Mouse (Mus musculus): ENCODE results near the gene Fabp7. TPM values are rescaled to one million over a fixed set of nuclear protein-coding genes. Genes with fewer than 3 reads are reported as not detected.

The Fabp7 gene
- polyA plus RNA-seq, 1 experiment from 2014 or later: 14.3 TPM

DNA sequence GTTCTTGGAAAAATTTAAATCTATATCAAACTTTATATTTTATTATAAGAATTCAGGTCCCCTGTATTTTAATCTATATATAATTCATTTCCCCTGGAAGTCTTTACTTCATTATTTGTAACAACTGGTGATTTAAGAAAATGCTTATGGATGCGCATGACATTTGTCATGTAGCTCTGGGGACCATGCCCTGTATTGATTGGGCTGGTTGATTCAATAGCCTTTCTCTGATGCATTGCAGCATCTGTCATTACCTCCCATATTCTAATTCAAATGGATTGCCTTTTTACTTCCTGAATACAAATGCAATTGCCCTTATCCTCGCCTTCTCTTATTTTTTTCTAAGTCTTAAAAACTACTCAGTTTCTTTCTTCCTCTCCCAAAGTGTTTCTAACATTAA is 29.6 kb downstream of the Fabp7 start:
- Histone ChIP-seq H3K27ac (no peak overlapping the region), H3K4me1 (no peaks in the 10 kb centered on the region), H3K36me3 (0 out of 2 replicates have a peak, but pooled peaks cover 3% of the 10 kb centered on the region), H3K4me3 (replicated peaks) (no peak overlapping the region), H3K9ac (no peak overlapping the region), H3K27me3 (no peaks in the 10 kb centered on the region), H3K9me3 (replicated peaks) (no peaks in the 10 kb centered on the region), H3K4me2 (no peak overlapping the region)
- no peak for ATAC-seq (replicated peaks; ENCODE audit: low FRiP score)
- WGBS: 81% methylated on average over 2 of the region's 2 CpGs

DNA sequence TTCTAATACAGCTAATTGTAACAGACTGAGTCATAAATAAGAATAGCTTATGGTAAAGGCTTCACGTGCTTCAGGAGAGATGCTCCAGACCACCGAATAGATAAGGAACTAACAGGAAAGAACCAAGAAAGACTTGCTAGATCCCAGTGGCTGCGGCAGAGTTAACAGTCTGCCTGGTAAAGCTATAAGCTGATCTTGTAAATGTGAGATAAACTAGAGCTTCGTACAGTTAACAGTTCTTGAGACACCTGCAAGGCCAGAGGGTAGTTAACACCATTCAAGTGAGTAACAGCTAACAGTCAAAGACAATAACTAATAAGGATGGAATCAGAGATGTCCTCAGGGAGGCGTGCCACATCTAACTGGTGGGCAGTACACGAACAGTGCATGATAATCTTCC is 31.2 kb downstream of the Fabp7 start:
- H3K36me3 ChIP-seq: no peaks in the 10 kb centered on the region
- no peak for ATAC-seq (replicated peaks; ENCODE audit: low FRiP score)
- H3K27ac ChIP-seq: no peak overlapping the region
- H3K4me3 ChIP-seq (replicated peaks): no peak overlapping the region
- 80% methylated on average over 6 of the region's 6 CpGs for WGBS
- H3K27me3 ChIP-seq: no peaks in the 10 kb centered on the region
- no peak overlapping the region for H3K4me2 ChIP-seq
- no peaks in the 10 kb centered on the region for H3K4me1 ChIP-seq
- H3K9me3 ChIP-seq (replicated peaks): no peaks in the 10 kb centered on the region
- no peak overlapping the region for H3K9ac ChIP-seq

DNA sequence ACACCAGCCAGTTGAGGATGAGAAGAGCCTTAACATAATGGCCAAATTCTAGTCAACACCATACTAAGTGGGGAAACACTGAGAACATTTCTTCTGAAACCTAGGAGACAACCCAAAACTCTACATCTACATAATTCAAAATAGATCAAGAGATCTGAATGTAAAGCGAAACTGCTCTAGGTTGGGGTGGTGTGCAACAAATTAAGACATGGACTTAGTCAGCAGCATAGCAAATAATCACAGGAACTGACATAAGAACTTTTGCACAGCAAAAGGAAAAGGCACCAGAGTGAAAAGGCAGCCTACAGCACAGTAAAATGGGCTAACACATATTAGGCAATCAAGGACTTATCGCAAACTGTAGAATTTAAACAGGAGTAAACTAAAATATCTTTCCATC is 34.5 kb downstream of the Fabp7 start:
- Histone ChIP-seq H3K27me3 (no peaks in the 10 kb centered on the region), H3K4me1 (no peaks in the 10 kb centered on the region), H3K27ac (no peak overlapping the region), H3K4me3 (replicated peaks) (no peak overlapping the region), H3K36me3 (no peaks in the 10 kb centered on the region), H3K9me3 (replicated peaks) (no peaks in the 10 kb centered on the region), H3K9ac (no peak overlapping the region), H3K4me2 (no peak overlapping the region)
- WGBS: 90% methylated on average over 2 of the region's 2 CpGs
- ATAC-seq (replicated peaks; ENCODE audit: low FRiP score): no peak

DNA sequence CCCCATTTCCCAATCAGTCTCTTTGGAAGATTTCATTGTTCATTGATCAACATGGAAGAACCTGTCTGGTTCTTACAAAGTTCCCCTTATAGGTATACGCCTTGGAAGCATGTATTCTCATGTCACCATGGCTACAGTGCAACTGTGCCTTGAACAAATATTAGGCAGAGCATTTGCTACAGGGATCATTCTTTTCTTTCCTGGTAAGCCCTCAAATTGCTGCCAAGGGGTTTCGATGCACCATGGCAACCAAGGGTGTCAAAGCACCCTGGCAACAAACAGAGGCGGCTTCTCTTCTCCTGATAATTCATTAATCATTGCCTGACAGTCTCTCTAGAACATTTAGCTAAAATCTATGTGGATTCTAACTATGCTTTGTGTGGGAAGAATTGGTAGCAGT is 37.8 kb downstream of the Fabp7 start:
- Histone ChIP-seq H3K9me3 (replicated peaks) (no peaks in the 10 kb centered on the region), H3K36me3 (no peaks in the 10 kb centered on the region), H3K9ac (no peak overlapping the region), H3K4me3 (replicated peaks) (no peak overlapping the region), H3K27me3 (no peaks in the 10 kb centered on the region), H3K4me1 (no peaks in the 10 kb centered on the region), H3K4me2 (no peak overlapping the region), H3K27ac (no peak overlapping the region)
- no peak for ATAC-seq (replicated peaks; ENCODE audit: low FRiP score)
- 38% methylated on average over 3 of the region's 3 CpGs for WGBS

DNA sequence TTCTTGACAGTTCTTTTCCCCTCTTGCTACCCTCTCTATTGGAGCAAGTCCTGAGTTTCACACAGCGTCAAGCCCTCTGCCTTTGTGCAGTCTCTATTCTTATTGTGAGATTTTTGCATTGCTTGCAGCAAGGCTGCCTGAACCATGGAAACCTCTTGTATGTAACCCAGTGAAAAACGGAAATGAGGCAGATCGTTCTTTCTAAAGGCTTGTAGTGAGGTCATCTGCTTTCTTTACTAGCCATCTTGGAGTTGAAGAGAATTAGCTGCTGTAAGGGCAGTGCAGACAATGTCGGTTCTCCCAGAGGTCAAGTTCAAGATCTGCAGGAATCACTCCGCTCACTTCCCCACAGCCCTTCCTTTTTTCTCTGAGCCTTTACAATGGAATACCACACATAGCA is 44.0 kb downstream of the Fabp7 start:
- WGBS: 71% methylated on average over 5 of the region's 5 CpGs
- ATAC-seq (replicated peaks; ENCODE audit: low FRiP score): no peak
- Histone ChIP-seq H3K4me2 (no peak overlapping the region), H3K9me3 (replicated peaks) (no peaks in the 10 kb centered on the region), H3K4me3 (replicated peaks) (no peak overlapping the region), H3K27ac (no peak overlapping the region), H3K9ac (no peak overlapping the region), H3K36me3 (no peaks in the 10 kb centered on the region), H3K4me1 (no peaks in the 10 kb centered on the region), H3K27me3 (no peaks in the 10 kb centered on the region)

DNA sequence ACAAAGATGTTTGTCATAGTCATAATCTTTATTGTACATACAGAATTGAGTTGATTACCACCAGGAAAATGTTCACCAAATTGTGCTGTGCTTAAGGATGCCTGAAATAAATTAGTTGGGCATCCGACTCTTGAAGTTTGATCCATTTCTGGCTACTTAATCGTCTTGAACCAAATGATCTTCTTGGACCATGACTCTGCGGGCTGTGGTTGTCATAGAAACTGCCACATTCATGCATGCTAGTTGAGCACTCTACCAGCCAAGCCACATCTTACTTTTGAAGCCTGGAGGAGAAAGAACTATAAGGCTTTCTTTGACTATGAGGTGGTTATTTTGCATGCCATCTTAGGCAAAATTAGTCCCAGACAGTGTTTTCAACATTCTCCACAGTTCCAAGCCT is 44.9 kb downstream of the Fabp7 start:
- 82% methylated on average over 3 of the region's 3 CpGs for WGBS
- no peak overlapping the region for H3K27ac ChIP-seq
- no peak overlapping the region for H3K9ac ChIP-seq
- H3K36me3 ChIP-seq: no peaks in the 10 kb centered on the region
- ATAC-seq (replicated peaks; ENCODE audit: low FRiP score): no peak
- no peaks in the 10 kb centered on the region for H3K9me3 ChIP-seq (replicated peaks)
- no peaks in the 10 kb centered on the region for H3K4me1 ChIP-seq
- H3K4me3 ChIP-seq (replicated peaks): no peak overlapping the region
- H3K27me3 ChIP-seq: no peaks in the 10 kb centered on the region
- no peak overlapping the region for H3K4me2 ChIP-seq

DNA sequence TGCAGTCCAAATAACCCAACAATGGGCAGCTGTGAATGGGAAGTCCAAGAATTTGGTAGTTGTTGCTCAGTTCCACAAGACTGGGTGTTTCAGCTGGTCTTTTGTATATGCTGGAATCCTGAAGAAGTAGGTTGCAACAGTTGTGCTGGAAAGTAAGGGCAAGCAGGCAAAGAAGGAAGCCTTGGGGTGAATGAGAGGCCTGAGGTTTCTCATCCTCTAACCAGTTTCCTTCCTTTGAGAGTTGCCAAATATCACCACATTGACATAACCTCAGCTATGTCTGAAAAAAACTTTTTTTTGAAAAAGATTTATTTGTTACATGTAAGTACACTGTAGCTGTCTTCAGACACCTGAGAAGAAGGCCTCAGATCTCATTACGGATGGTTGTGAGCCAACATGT is 50.4 kb downstream of the Fabp7 start:
- 93% methylated on average over 1 of the region's 1 CpGs for WGBS

DNA sequence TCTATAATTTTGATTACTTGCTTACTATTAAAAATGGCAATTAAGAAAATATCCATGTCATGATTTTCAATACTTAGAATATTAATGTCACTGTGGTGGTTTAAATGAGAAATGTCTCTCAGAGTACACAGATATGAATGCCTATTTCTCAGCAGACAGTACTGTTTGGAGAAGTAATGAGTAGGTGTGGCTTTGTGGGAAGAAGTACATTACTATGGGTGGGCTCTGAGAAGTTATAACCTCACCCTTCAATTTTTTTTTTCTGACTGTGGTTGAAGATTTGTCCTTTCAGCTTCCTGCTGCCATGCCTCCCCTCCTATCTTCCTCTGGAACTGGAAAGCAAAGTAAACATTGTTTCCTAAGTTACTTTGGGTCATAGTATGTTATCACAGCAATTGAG is 51.3 kb downstream of the Fabp7 start:
- no peak overlapping the region for H3K27ac ChIP-seq
- no peak overlapping the region for H3K4me2 ChIP-seq
- no peaks in the 10 kb centered on the region for H3K36me3 ChIP-seq
- no peaks in the 10 kb centered on the region for H3K4me1 ChIP-seq
- no peak overlapping the region for H3K4me3 ChIP-seq (replicated peaks)
- ATAC-seq (replicated peaks; ENCODE audit: low FRiP score): no peak
- H3K9me3 ChIP-seq (replicated peaks): no peaks in the 10 kb centered on the region
- no peak overlapping the region for H3K9ac ChIP-seq
- H3K27me3 ChIP-seq: no peaks in the 10 kb centered on the region

More for the DNA sequence above, 50.4 kb downstream of the Fabp7 start:
- ATAC-seq (replicated peaks; ENCODE audit: low FRiP score): no peak
- H3K4me2 ChIP-seq: no peak overlapping the region
- no peak overlapping the region for H3K27ac ChIP-seq
- no peak overlapping the region for H3K9ac ChIP-seq
- no peaks in the 10 kb centered on the region for H3K4me1 ChIP-seq
- H3K4me3 ChIP-seq (replicated peaks): no peak overlapping the region
- H3K9me3 ChIP-seq (replicated peaks): no peaks in the 10 kb centered on the region
- H3K36me3 ChIP-seq: no peaks in the 10 kb centered on the region
- no peaks in the 10 kb centered on the region for H3K27me3 ChIP-seq

Other genes starting within 250 kb of the Fabp7 start
- gene Pkib, start 152.9 kb upstream of the Fabp7 start, polyA plus RNA-seq (2015; fragmentation: Nextera tagmentation; extraction: Ambion mirVana): 4.4 and 4.6 TPM in 2 replicates
- 24.3 and 25.4 TPM in 2 replicates for gene Smpdl3a, start 9.5 kb downstream of the Fabp7 start, polyA plus RNA-seq (2015; fragmentation: Nextera tagmentation; extraction: Ambion mirVana)